Mouse (Mus musculus) bone marrow, adult 2 months (tissue): ENCODE data around the gene Sgk1.

ENCODE experiments used
- CTCF ChIP-seq: fragments of 200-500 bp; IDR thresholded peaks from 2 replicates; pipeline ENCODE4 v1.5.1; 2011; ENCODE audit warnings: low read length, control low read depth; ENCODE audit not compliant: control insufficient read depth, insufficient read depth
- POLR2A ChIP-seq: fragments of 200-500 bp; IDR thresholded peaks from 2 replicates; pipeline ENCODE4 v1.6.1; 2011; ENCODE audit warnings: low read depth, mild to moderate bottlenecking, control low read depth, low read length, borderline replicate concordance; ENCODE audit not compliant: control insufficient read depth

DNA sequence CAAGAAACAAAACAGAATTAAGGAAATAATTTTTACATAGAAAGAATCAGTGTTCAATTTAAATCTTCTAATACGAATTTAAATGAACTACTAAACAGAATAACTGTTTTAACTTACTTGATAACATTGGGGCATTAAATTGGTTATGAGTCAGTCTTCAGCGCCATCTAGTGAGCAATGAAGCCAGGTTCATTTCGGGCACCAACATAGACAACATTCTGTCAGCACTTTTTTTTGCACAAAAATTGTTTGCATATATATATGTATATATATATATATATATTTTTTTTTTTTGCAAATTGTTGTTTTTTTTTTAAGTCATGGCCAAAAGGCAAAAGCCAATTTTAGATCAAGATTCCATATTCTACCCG, 125.8 kb downstream of the Sgk1 start:
- TF ChIP-seq POLR2A (no peak), CTCF (peak; percentile 32; the same call in 1 of the 2 replicates)
